Mouse (Mus musculus) duodenum, adult 2 months (tissue): ENCODE data around the gene RPS10-NUDT3. TPM values are rescaled to one million over a fixed set of nuclear protein-coding genes. Genes with fewer than 3 reads are reported as not detected.

ENCODE experiments used
- polyA plus RNA-seq: library from polyadenylated mRNA; depleted of rRNA; stranded (reverse); fragments of >200 nt; gene quantifications from 2 replicates; pipeline ENCODE4 v1.2.3, GENCODE M21; 2012; ENCODE audit warnings: low replicate concordance; rRNA removed

The RPS10-NUDT3 gene
- not detected in 2 replicates for polyA plus RNA-seq

GRCm38 (mm10) chr17:27634871-27635574 is at the start of gene RPS10-NUDT3:
RPS10-NUDT3 (minus strand) TSS chr17:27635222.

GRCm38 (mm10) chr17:27655089-27656010 is 20.3 kb upstream of the RPS10-NUDT3 start, which contains the start of gene Pacsin1:
Pacsin1 (plus strand) TSS chr17:27655509.

DNA sequence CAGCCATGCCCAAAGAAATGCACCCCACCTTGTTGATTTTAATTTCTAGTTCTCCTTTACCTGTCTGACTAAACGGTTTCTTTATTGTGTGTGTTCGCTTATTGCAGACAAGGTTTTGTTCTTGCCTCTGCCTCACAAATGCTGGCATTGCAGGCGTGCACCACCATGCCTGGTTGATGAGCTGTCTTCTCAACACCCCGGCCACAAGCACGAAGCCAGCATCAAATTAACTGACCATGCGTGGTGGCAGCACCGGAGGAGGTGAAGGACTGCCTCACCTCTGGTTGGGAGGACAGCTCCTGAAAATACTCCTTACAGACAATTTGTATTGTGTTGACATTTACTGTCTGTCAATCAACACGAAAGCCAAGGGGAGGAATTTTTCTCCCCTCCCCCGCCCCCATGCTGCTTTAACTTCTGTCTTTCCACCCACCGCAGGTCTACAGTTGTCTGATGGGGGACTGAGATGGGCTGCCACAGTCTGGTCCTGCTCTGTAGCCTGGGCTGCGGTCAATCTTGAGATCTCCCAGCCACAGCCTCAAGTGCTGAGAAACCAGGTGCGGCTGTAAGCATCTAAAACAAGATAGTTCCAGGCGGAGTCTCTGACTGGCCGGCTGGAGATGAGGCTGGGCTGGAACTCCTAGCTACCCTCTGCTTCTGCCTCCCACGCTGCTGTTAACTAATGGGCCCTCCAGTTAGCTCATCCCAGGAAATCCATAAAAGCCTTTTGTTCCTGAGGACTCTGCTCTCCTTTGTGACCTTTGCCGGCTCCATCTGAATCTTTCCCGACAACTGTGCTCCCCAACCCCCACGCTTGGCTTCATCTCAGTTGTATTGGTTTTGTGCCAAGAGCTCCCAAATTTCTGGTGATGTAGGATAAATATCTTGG is 1.4 kb upstream of the RPS10-NUDT3 start, which contains the start of gene Rps10:
Rps10 (minus strand) TSS at position 538 of the 889 bp plus-strand sequence.

GRCm38 (mm10) chr17:27623360-27624326 is 11.4 kb downstream of the RPS10-NUDT3 start, which contains the start of gene Nudt3:
Nudt3 (minus strand) TSS chr17:27623495.

DNA sequence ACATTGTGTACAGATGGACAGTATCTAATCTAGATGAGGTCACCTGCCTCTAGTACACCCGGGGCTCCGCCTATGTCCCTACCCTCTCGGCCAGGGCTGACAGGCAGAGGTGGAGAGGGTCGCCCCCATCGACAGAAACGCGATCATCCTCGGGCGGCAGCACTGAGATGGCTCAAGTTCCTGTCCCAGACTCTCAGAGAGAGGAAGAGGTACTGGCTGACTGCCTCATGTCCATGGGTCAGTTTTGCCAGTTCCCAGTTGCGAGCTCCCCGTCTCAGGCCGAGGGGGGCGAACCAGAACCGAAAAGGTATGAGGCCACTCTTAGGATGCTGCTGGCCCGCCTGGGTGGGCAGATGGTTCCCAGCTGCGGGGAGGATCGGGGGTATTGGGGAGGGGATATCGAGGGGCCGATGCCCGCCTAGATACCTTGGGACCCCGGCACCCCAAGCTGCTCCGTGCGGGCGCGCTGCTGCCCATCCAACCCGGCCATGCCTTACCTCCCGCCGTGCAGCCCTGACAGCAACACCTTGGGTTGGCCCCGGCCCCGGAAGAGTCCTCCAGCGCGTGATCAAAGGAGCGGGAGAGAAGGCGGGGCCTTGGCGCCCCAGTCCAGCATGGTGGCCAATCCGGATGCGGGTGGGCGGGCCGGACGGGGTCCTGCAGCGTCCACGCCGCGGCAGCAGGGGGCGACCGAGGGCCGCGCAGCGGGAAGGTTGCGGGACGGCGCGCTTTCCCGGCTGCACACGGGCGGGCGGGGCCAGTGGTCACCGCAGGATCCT is 69.7 kb downstream of the RPS10-NUDT3 start, which contains the start of gene AI413582:
AI413582 (minus strand) TSS at position 594 of the 779 bp plus-strand sequence.

GRCm38 (mm10) chr17:27556315-27557011 is 78.6 kb downstream of the RPS10-NUDT3 start, which contains the start of gene Hmga1:
Hmga1 (plus strand) TSS chr17:27556497.

Other genes starting within 250 kb of the RPS10-NUDT3 start
- gene Grm4, start 113.8 kb downstream of the RPS10-NUDT3 start, polyA plus RNA-seq, result 0.47 and 1.7 TPM in 2 replicates
- 164 and 184 TPM in 2 replicates for gene Hmga1, start 78.7 kb downstream of the RPS10-NUDT3 start, polyA plus RNA-seq
- gene AI413582, start 69.5 kb downstream of the RPS10-NUDT3 start, polyA plus RNA-seq, result 45.8 and 52.9 TPM in 2 replicates
- gene Nudt3, start 11.7 kb downstream of the RPS10-NUDT3 start, polyA plus RNA-seq, result 46.8 and 79.8 TPM in 2 replicates
- 1,017 and 1,144 TPM in 2 replicates for gene Rps10, start 1.4 kb upstream of the RPS10-NUDT3 start, polyA plus RNA-seq
- gene Pacsin1, start 20.3 kb upstream of the RPS10-NUDT3 start, polyA plus RNA-seq, result 1.0 and 1.4 TPM in 2 replicates
- 45.8 and 140 TPM in 2 replicates for gene Spdef, start 93.7 kb upstream of the RPS10-NUDT3 start, polyA plus RNA-seq
- 78.5 and 94.7 TPM in 2 replicates for gene D17Wsu92e, start 185.4 kb upstream of the RPS10-NUDT3 start, polyA plus RNA-seq
- gene Snrpc, start 202.9 kb upstream of the RPS10-NUDT3 start, polyA plus RNA-seq, result 154 and 169 TPM in 2 replicates
- 1.1 and 2.8 TPM in 2 replicates for gene Uhrf1bp1, start 221.2 kb upstream of the RPS10-NUDT3 start, polyA plus RNA-seq